Mouse (Mus musculus) heart, embryonic 10.5 days (tissue): Measurements from ENCODE around the gene Nt5c2. TPM values are rescaled to one million over a fixed set of nuclear protein-coding genes. Genes with fewer than 3 reads are reported as not detected.

ENCODE experiments used
- DNase-seq: peaks from one replicate; pipeline ENCODE4 v3.0.0-alpha.2; 2017; ENCODE audit warnings: low spot score
- H3K27ac ChIP-seq: fragments of 300-500 bp; sonication (generic); 2 replicates; pipeline ENCODE4 v1.5.1; 2016; ENCODE audit warnings: mild to moderate bottlenecking
- H3K27me3 ChIP-seq: fragments of 300-500 bp; sonication (generic); 2 replicates; pipeline ENCODE4 v1.6.1; 2016; ENCODE audit warnings: mild to moderate bottlenecking; ENCODE audit not compliant: poor library complexity, insufficient read depth, severe bottlenecking
- H3K36me3 ChIP-seq: fragments of 300-500 bp; sonication (generic); 2 replicates; pipeline ENCODE4 v1.6.1; 2016; ENCODE audit warnings: mild to moderate bottlenecking, moderate library complexity
- H3K4me1 ChIP-seq: fragments of 300-500 bp; sonication (generic); 2 replicates; pipeline ENCODE4 v1.6.1; 2016; ENCODE audit warnings: mild to moderate bottlenecking
- H3K4me3 ChIP-seq: fragments of 300-500 bp; sonication (generic); 2 replicates; pipeline ENCODE4 v1.5.1; 2016; ENCODE audit warnings: mild to moderate bottlenecking, moderate library complexity
- H3K9me3 ChIP-seq: fragments of 300-500 bp; sonication (generic); 2 replicates; pipeline ENCODE4 v1.6.1; 2016; ENCODE audit warnings: mild to moderate bottlenecking, moderate library complexity
- WGBS: fragments of 180-500 bp; shearing (Covaris S2); methylation state at CpG from one replicate; pipeline ENCODE4 v1.1.7; 2016; 5-methylcytosine and 5-hydroxymethylcytosine counted together
- polyA plus RNA-seq: library from polyadenylated mRNA; unstranded; fragments of >200 nt; fragmentation: Nextera tagmentation; extraction: Ambion mirVana; gene quantifications from 2 replicates; pipeline ENCODE4 v1.2.1, GENCODE M21; 2016

Gene Nt5c2
- polyA plus RNA-seq = 71.8 and 86.3 TPM in 2 replicates

DNA sequence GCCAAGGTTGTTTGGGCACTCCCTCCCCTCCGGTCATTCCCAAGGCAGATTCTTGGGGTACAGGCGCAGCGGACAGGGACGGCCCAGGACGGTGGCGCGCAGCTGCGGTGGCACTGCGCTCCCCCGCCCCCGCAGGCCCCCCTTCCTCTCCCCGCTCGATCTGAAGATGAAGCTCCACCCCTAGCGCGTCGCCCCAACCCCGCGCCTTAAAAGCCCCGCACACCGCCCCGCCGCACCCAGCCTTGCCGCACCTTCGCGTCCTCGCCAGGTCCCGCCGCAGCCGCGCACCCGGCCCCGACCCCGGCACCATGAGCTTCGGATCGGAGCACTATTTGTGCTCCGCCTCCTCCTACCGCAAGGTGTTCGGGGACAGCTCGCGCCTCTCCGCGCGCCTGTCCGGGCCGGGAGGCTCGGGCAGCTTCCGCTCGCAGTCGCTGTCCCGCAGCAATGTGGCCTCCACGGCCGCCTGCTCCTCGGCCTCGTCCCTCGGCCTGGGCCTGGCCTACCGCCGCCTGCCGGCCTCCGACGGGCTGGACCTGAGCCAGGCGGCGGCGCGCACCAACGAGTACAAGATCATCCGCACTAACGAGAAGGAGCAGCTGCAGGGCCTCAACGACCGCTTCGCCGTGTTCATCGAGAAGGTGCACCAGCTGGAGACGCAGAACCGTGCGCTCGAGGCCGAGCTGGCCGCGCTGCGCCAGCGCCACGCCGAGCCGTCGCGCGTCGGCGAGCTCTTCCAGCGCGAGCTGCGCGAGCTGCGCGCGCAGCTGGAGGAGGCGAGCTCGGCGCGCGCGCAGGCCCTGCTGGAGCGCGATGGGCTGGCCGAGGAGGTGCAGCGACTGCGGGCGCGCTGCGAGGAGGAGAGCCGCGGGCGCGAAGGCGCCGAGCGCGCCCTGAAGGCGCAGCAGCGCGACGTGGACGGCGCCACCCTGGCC is at the start of gene Nt5c2, which contains the start of gene Ina:
Gene Nt5c2 (minus strand): TSS at position 707 of the 935 bp plus-strand sequence.
Gene Ina (plus strand): TSS at position 252 of the 935 bp plus-strand sequence.
- peaks cover 75% of the 10 kb centered on the region for H3K27me3 ChIP-seq
- no peaks in the 10 kb centered on the region for H3K9me3 ChIP-seq
- WGBS = under 1% methylated on average over 120 of the region's 124 CpGs
- no peak within 1 kb of the TSS; the same call in 1 of the 2 replicates for H3K27ac ChIP-seq
- peak within 1 kb of the TSS; percentile 57 for H3K4me3 ChIP-seq
- H3K36me3 ChIP-seq = no peaks in the 10 kb centered on the region
- peaks cover 23% of the 10 kb centered on the region for H3K4me1 ChIP-seq
- no peak for DNase-seq

DNA sequence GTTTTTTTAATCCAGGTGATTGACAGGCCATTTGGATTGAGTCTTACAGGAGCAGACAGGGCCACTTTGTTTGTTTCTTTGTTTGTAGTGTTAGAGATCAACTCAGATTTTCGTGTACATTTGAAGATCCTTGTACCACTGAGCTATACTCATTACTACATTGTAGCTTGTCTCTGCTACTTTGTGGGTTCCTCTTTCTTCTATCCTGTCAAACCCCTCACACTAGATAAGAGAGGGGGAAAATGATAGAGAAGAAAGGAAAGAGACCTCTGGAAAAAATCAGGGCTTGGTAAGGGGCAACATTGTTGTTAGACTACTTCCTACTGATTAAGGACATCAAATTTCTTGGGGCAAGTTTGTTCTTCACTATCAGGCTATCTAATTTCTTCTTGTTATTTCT is 42.7 kb upstream of the Nt5c2 start:
- Histone ChIP-seq H3K36me3 (no peaks in the 10 kb centered on the region), H3K27ac (no peak overlapping the region), H3K9me3 (no peaks in the 10 kb centered on the region), H3K27me3 (no peaks in the 10 kb centered on the region), H3K4me1 (no peaks in the 10 kb centered on the region), H3K4me3 (no peak overlapping the region)
- no peak for DNase-seq
- WGBS = 75% methylated on average over 1 of the region's 1 CpGs

DNA sequence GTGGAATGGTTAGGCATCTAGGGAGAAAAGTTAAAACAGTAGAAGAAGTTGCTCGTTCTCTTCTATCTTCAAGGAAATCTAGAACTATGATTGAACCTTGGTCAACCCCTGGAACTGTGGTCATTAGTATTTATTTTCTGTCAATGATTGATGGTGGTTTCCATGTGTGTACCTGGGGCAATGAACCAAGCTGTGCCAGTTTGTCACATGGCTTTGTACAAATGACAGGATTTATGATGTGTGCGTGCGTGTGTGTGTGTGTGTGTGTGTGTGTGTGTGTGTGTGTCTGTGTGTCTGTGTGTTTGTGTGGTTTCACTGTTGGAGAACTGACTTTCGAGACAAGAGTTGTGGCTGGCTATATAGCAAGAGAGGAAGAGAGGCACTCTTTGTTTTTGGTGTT is 38.5 kb upstream of the Nt5c2 start:
- Histone ChIP-seq H3K36me3 (no peaks in the 10 kb centered on the region), H3K9me3 (no peaks in the 10 kb centered on the region), H3K27ac (no peak overlapping the region), H3K4me1 (peaks cover 13% of the 10 kb centered on the region), H3K4me3 (no peak overlapping the region), H3K27me3 (no peaks in the 10 kb centered on the region)
- no peak for DNase-seq
- 77% methylated on average over 4 of the region's 4 CpGs for WGBS

DNA sequence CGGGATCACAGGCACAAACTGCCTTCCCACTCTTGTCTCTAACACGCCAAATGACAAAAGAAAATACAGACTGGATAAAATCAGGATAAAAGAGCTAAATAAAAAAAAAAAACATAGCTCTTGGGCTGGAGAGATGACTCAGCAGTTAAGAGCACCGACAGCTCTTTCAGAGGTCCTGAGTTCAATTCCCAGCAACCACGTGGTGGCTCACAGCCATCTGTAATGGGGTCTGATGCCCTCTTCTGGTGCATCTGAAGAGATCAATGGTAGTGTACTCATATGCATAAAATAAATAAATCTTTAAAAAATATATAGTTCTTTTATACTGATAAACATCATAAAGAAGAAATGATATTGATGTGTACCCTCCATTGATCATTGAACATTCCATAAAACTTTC is 38.0 kb upstream of the Nt5c2 start:
- H3K27ac ChIP-seq = no peak overlapping the region
- peaks cover 13% of the 10 kb centered on the region for H3K4me1 ChIP-seq
- 79% methylated on average over 4 of the region's 4 CpGs for WGBS
- H3K4me3 ChIP-seq = no peak overlapping the region
- H3K27me3 ChIP-seq = no peaks in the 10 kb centered on the region
- no peak for DNase-seq
- no peaks in the 10 kb centered on the region for H3K9me3 ChIP-seq
- H3K36me3 ChIP-seq = no peaks in the 10 kb centered on the region

DNA sequence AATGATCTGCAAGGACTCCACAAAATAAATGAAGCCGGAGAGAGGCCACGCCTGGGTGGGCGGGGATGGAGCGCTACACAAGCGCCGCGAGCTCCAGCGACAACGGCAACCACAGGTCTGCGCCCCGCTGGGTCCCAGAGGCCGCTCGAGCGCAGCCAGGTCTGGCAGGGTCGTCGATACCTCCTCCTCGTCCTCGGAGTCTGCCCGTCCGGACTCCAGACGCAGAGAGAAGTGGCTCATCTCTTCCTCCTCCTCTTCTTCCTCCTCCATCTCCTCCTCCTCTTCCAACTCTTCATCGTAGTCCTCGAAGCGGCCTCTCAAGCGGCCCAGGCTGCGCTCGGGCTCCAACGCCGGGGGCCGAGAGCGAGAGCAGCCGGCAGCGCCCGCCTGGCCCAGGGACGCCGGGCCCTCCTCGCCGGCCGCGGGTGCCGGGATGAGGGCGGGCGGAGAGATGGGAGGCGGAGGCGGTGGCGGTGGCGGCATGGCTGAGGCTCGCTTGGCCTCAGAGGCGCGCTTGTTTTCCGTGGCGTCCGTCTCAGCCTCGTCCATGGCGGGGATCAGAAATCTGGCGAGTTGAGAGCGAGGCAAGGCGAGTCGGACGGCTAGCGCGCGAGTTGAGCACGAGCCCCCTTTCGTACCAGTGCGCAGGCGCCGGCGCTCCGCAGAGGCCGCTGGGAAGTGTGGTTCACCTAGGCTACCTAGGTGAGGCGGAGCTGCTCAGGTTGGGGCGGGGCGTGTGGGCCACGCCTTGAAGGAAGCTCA is 35.5 kb upstream of the Nt5c2 start, which contains the start of gene Pcgf6:
Gene Pcgf6 (minus strand): TSS at position 636 of the 762 bp plus-strand sequence.
- WGBS = under 1% methylated on average over 75 of the region's 75 CpGs
- Histone ChIP-seq H3K4me3 (peak within 1 kb of the TSS; percentile 92), H3K36me3 (peaks cover 23% of the 10 kb centered on the region), H3K27ac (peak within 1 kb of the TSS; percentile 96), H3K9me3 (no peaks in the 10 kb centered on the region), H3K4me1 (peaks cover 13% of the 10 kb centered on the region), H3K27me3 (no peaks in the 10 kb centered on the region)
- DNase-seq = peak; percentile 93

DNA sequence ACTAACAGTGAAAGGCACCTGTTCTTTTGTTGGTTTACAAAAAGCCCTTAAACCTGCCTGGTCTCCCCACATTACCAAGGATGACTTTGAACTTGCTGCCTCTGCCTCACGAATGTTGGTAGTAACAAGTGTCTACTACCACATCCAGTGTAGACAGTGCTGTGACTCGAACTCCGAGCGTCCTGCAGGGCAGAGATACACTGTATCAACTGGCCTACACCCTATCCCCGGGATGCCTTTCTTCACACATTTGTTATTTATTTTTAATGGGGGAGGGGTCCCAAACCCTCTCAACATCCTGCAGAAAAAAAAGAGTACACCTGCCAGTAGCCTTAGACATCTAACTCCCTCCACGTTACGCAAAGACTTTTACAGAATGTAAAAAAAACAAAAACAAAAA is 34.9 kb upstream of the Nt5c2 start:
- no peaks in the 10 kb centered on the region for H3K9me3 ChIP-seq
- H3K4me3 ChIP-seq = peak overlapping the region; percentile 92
- H3K27me3 ChIP-seq = no peaks in the 10 kb centered on the region
- H3K4me1 ChIP-seq = peaks cover 13% of the 10 kb centered on the region
- no peak overlapping the region; the same call in 1 of the 2 replicates for H3K27ac ChIP-seq
- peak; percentile 72 for DNase-seq
- 6% methylated on average over 7 of the region's 7 CpGs for WGBS
- peaks cover 27% of the 10 kb centered on the region for H3K36me3 ChIP-seq

DNA sequence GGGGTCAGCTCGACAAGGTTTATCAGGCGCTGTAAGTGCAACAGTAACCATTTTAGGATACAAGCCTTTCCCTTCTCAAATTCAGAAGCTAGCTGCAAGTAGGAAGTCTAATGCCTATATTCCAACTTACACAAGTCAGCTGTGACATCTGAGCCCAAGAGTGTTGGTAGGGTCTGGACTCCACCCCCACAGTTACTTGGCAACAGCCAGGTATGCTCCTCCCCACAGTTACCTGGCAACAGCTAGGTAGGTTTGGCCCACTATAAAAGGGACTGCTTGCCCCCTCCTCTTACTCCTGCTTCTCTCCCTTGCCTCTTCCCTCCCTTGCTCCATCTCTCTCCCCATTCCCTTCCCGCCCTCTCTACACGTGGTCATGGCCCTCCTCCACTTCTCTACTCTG is 34.1 kb upstream of the Nt5c2 start:
- DNase-seq = no peak
- H3K27me3 ChIP-seq = no peaks in the 10 kb centered on the region
- WGBS = 66% methylated on average over 4 of the region's 4 CpGs
- H3K4me1 ChIP-seq = peaks cover 13% of the 10 kb centered on the region
- no peak overlapping the region for H3K4me3 ChIP-seq
- H3K36me3 ChIP-seq = peaks cover 31% of the 10 kb centered on the region
- H3K27ac ChIP-seq = no peak overlapping the region
- H3K9me3 ChIP-seq = no peaks in the 10 kb centered on the region

DNA sequence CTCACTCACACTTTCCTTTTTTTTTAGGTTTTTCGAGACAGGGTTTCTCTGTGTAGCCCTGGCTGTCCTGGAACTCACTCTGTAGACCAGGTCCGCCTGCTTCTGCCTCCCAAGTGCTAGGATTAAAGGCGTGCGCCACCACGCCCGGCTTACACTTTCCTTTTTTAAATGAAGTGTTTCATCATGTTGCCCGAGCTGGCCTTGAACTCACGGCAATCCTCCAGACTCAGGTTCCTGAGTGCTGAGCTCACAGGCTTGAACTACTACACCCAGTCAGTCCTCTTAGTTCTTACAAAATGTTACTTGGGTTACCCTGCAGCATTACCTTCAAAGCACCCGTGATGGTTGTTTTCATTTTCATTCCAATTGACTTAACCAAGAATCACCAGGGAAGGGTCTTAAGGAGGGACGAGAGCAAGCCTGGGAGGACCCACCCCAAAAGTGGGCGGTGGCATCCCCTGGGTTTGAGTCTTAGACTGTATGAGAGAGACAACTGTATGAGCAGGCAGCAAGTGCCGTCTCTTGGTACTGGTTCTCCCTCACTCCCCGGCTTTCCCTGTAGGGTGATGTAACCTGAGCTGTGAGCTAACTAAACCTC is 32.4 kb upstream of the Nt5c2 start:
- WGBS = 78% methylated on average over 13 of the region's 13 CpGs

DNA sequence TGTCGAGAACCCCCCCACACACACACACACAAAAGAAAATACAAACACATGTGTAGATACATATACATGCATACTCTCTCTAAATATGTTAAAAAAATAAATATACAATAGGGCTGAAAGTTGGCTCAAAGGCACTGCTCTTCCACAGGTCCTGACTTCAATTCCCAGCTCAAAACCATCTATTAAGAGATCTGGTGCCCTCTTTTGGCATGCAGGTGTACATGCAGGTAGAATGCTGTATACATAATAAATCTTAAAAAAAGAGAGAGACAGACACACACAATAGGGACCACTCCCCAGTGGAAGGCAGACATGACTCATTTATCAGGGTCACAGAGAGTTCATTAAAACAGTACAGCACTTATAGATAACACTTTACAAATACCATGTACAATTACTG is 31.4 kb upstream of the Nt5c2 start:
- H3K36me3 ChIP-seq = peaks cover 36% of the 10 kb centered on the region
- 84% methylated on average over 1 of the region's 1 CpGs for WGBS
- DNase-seq = no peak

More for the DNA sequence above, 32.4 kb upstream of the Nt5c2 start:
- no peak overlapping the region for H3K27ac ChIP-seq
- no peaks in the 10 kb centered on the region for H3K27me3 ChIP-seq
- peaks cover 36% of the 10 kb centered on the region for H3K36me3 ChIP-seq
- DNase-seq = no peak
- no peaks in the 10 kb centered on the region for H3K9me3 ChIP-seq
- H3K4me3 ChIP-seq = no peak overlapping the region
- peaks cover 13% of the 10 kb centered on the region for H3K4me1 ChIP-seq

DNA sequence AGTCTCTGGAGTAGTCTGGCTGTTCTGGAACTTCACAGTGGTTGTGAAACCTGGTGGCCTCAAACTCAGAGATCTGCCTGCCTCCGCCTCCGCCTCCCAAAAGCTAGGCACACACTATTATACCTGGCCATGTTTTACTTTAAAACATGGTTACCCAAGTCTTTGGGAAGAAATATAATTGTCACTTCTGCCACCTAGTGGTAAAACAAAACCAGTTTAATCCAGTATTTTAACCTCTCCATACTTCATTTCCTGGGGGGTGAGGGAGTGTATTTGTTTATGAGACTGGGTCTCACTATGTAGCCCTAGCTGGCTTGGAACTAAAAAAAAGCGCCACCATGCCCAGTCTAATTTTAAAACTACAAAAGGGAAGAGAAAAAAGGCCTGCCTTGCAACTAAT is 28.7 kb upstream of the Nt5c2 start:
- Histone ChIP-seq H3K36me3 (peaks cover 58% of the 10 kb centered on the region), H3K27me3 (no peaks in the 10 kb centered on the region), H3K4me3 (no peak overlapping the region), H3K9me3 (no peaks in the 10 kb centered on the region), H3K4me1 (no peaks in the 10 kb centered on the region), H3K27ac (no peak overlapping the region)
- 87% methylated on average over 3 of the region's 3 CpGs for WGBS
- DNase-seq = no peak

More for the DNA sequence above, 31.4 kb upstream of the Nt5c2 start:
- peaks cover 13% of the 10 kb centered on the region for H3K4me1 ChIP-seq
- no peak overlapping the region for H3K27ac ChIP-seq
- H3K4me3 ChIP-seq = no peak overlapping the region
- no peaks in the 10 kb centered on the region for H3K27me3 ChIP-seq
- no peaks in the 10 kb centered on the region for H3K9me3 ChIP-seq

DNA sequence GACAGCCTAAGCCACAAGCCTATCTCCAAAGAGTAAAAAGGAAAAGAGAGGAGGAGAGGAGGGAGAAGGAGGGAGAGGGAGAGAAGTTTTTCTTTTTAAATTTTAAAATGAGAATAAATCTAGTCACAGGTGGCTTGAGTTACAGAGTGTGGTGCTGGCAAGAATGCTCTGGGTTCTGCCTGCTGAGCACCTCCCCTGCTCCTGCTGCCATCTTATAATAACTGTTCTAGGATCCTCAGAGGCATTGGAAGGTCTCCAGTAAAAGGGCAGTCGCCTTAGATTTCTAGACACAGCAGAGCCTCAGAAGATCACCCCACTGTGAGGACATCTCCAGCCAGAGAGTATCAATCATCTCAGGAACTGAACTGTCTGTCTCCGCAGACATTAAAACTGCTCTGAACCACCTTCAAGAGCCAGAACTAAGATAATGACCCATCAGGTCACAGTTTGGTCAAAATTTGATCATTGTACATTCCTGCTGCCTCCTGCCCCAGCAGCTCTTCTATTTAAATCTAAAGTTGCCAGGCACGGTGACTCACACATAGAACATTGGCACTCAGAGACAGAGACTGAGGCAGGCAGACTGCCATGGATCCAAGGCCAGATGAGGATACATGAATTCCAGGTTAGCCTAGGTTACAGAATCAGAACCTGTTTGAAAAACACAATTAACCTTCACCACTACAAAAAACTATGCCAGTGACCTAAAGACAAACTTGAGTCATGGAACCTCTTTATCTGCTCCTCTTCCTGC is 25.9 kb upstream of the Nt5c2 start:
- H3K36me3 ChIP-seq = peaks cover 55% of the 10 kb centered on the region
- no peaks in the 10 kb centered on the region for H3K4me1 ChIP-seq
- H3K4me3 ChIP-seq = no peak overlapping the region
- H3K27ac ChIP-seq = no peak overlapping the region
- WGBS = 85% methylated on average over 3 of the region's 3 CpGs
- no peak for DNase-seq
- H3K27me3 ChIP-seq = no peaks in the 10 kb centered on the region
- no peaks in the 10 kb centered on the region for H3K9me3 ChIP-seq

DNA sequence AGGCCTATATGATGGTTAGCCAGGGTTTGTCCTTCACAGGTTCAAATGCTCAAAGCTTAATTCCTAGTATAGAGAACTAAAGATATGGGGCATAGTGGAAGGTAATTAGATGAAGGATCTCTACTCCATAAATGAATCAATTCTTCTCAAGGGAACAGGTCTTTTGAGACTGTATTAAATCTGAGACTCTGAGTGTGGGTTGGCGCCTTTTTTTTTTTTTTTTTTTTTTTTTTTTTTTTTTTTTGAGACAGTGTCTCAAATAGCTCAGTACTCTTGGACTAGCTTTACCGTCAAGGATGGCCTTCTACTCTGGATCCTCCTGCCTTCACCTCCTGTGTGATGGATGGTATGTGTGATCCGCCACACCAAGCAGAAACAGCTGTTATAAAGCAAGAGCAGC is 21.6 kb upstream of the Nt5c2 start:
- H3K4me3 ChIP-seq = no peak overlapping the region
- WGBS = 87% methylated on average over 3 of the region's 3 CpGs
- no peaks in the 10 kb centered on the region for H3K27me3 ChIP-seq
- no peaks in the 10 kb centered on the region for H3K9me3 ChIP-seq
- peaks cover 63% of the 10 kb centered on the region for H3K36me3 ChIP-seq
- no peaks in the 10 kb centered on the region for H3K4me1 ChIP-seq
- no peak overlapping the region for H3K27ac ChIP-seq
- DNase-seq = no peak
